Mouse (Mus musculus) cerebellum, postnatal 4 days (tissue): ENCODE results near the gene Hsd11b2.
A peak's percentile ranks its signal among the peaks of the same experiment; 100 is the strongest.

Source experiments
- DNase-seq, 2 experiments: peaks; one replicate each; pipeline ENCODE4 v3.0.0; 2022; ENCODE audit warnings: low spot score in 2 of 2, mixed read lengths in 1 of 2

Hsd11b2 gene

DNA sequence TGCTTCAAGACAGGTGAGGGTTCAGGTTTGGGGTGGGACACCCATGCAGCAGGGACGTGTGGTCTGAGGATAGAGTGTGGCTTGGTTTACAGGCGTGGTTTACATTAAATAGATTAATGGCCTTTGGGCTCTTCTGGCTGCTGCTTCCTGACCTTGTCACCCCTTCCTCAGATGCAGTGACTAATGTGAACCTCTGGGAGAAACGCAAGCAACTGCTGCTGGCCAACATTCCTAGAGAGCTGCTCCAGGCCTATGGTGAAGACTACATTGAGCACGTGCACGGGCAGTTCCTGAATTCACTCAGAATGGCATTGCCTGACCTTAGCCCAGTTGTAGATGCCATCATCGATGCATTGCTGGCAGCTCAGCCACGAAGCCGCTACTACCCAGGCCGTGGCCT is 4.3 kb downstream of the Hsd11b2 start:
- DNase-seq = no peak

GRCm38 (mm10) chr8:105527110-105527509 is 8.6 kb downstream of the Hsd11b2 start:
- DNase-seq = peak in 1 of 2 experiments; percentile 78

DNA sequence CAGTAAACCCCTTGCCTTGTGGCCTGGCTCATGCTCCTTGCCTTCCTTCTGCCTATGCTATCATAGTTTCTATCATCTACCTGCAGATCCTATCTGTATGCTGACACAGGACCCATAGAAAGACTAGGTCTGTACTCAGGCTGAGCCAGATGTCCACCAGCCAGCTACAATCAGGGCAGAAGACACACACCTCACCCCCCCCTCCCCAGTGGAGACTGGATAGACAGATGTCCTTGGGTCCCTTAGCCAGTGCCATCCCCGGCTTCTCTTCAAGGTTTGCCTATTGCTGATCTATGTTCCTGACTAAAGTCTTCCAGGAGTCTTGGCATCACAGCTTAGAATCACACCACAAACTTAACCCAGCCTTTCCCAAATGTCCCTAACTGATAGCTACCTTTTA is 9.7 kb downstream of the Hsd11b2 start:
- DNase-seq = no peak

DNA sequence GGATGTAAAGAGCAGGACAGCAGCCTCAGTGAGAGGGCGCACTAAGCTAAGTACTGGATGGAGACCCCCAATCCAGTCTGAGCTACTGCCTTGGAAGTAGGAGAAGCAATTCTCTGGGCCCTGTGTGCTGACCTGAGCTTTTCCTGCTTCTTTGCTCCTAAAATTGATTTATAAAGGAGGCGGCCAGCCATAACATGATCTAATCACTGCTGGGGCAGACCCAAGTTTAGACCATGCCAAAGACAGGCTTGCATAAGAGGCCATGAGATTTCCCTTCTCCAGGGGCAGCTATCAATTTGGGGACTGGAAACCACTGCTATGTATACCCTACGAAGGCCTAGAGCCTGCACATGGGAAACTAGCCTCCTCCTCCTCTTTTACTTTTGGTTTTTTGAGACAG is 10.7 kb downstream of the Hsd11b2 start:
- DNase-seq = no peak

GRCm38 (mm10) chr8:105531774-105532173 is 13.2 kb downstream of the Hsd11b2 start:
- no peak for DNase-seq

- no peak for DNase-seq
Measured at GRCm38 (mm10) chr8:105533439-105533838, 14.9 kb downstream of the Hsd11b2 start.

DNA sequence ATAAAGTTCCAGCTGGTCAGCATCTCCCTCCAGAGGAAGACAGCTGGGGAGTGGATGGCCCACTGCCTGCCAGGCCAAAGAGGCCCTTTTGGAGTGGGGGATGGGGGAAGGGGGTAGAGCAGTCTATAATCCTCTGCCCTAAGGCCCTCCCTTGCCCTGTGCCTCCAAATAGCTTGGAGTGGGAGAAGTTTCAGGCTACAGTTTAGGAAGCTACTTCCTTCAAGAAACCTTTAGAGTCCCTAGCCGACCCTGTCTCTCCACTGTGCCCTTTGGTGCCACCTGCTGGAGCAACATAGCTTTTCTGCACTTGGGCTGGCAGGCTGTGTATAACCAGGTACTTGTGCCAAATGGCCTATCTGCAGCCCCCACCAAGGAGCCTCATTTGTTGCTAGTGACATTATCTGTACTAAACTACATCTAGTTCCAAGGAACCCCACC is 15.4 kb downstream of the Hsd11b2 start:
- DNase-seq = peak; percentile 62 to 85

- no peak for DNase-seq
Measured at GRCm38 (mm10) chr8:105536546-105536945, 18.0 kb downstream of the Hsd11b2 start.

DNA sequence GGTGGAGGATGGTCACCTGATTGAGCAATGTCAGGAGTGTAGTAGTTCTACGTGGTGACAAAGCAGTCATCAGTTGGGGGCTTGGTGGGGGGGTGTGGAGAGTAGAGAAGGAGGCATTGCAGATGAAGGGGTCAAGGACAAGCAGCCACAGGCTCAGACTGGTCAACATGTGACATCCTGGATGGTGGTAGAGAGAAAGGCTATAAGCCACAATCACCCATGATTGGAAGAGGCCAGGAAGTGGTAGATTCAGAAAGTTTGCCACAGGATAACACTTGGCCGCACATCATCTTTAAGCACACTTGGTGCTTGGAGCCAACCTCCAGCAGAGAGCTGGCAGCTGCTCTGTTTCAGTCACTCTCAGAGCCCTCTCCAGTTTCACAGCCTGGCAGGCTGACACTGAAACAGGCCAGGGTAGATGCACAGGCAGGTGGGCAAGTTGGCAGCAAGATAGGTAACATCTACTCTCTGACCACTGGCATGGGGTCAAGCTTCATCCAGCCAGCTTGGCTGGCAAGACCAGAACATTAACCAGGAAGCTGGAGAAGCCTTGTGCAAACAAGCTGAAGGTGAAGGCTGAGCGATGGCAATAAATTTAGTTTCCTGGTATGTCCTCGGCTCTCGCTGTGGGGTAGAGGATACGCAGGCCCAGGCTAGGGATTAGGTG is 18.6 kb downstream of the Hsd11b2 start:
- no peak for DNase-seq

DNA sequence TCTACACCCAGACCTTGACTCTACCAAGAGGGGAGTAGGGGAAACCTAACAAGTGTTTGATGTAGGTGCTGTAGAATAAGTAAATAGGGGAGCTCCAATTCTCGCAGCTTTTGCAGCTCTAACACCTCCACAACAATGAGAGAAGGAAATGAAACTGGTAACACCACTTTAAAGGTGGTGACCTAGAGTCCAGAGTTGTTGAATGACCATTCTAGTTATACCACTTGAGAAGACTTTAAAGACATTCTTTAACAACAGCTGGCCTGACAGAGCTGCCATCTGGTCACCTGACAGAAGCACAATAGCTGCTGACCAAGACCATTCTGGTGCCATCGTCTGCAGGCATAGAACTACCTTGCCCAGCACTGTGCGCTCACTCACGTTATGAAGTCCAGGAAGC is 20.4 kb downstream of the Hsd11b2 start:
- DNase-seq = no peak

DNA sequence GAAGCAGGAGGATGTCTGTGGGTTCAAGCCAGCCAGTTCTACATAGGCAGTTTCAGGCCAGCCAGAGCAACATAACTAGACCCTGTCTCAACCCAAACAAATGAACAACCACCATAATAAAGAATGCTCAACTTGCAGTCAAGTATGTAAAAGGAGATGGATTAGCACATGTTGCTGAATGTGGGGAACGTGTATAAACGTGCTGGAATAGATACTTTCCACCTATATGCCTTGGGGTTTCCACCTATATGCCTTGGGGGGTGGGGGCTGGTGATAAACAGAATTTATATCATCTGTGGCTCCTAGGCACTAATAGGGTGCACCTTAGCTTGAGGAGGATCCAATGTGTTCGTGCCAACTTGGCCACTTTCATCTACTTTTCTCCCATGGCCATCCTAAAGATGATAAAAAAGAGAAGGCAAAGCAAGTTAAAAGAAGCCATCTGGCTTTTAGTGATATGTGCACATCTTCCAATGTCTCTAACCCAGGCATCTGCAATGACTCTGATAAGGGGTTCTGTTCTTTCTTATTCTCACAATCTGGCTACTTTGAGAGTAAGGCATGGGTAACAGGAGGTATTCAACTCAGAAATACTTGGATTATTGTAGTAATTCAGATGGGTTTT is 23.6 kb downstream of the Hsd11b2 start:
- no peak for DNase-seq

- no peak for DNase-seq
Measured at GRCm38 (mm10) chr8:105542808-105543207, 24.3 kb downstream of the Hsd11b2 start.

GRCm38 (mm10) chr8:105543703-105544102 is 25.1 kb downstream of the Hsd11b2 start:
- no peak for DNase-seq

DNA sequence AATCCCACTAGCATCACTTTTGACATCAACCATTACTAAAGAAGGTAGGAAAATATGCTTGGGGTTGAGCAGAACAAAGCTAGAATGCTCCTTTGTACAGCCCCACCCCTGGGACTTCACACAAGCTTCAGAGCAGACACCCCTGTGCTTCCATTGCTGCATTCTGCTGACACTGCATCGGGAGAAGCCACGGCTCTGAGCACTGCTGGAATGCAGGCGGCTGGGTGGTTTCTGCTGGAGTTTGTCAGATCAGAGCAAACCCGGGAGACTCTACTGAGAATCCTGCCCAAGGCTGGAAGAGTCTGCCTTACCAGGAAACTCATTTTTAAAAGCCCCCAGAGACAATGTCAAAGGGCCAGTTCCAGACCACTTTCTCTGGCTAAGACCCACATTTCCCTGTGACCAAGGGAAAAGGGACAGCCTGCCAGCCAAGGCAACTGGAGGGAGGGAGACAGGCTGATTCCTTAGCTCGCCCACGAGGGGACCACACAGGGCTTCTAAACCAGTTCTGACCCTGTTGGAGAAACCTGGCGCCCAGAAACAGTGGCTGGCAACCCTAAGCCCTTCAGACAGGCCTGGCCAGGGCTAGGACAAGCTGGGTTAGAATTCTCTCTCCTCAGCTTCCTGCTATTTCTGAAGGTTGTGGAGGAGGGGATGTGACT is 26.1 kb downstream of the Hsd11b2 start:
- no peak for DNase-seq

- no peak for DNase-seq
Measured at GRCm38 (mm10) chr8:105545249-105545648, 26.7 kb downstream of the Hsd11b2 start.

GRCm38 (mm10) chr8:105546384-105547350 is 28.1 kb downstream of the Hsd11b2 start:
- no peak for DNase-seq

- DNase-seq = no peak
Measured at GRCm38 (mm10) chr8:105549506-105549905, 31.0 kb downstream of the Hsd11b2 start.

DNA sequence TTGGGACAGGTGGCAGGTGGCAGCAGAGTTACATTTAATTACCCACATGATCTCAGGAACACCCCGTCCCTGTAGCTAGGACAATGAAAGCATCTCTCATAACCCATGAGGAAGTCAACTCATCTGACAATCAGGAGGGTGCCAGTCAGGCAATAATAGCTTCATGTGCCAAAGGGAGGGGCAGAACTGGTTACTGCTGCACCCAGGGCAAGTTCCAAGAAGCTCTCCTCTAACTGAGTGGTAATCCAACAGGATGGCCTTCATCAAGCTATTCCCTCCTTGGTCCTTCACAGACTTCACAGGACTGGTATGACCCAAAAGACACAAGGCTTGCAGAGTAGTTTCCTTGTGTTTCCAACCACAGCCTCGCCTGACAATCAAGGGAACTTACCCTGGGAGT is 31.5 kb downstream of the Hsd11b2 start:
- no peak for DNase-seq

- DNase-seq = no peak
Measured at GRCm38 (mm10) chr8:105552032-105552431, 33.5 kb downstream of the Hsd11b2 start.

GRCm38 (mm10) chr8:105552824-105553223 is 34.3 kb downstream of the Hsd11b2 start:
- DNase-seq = no peak

DNA sequence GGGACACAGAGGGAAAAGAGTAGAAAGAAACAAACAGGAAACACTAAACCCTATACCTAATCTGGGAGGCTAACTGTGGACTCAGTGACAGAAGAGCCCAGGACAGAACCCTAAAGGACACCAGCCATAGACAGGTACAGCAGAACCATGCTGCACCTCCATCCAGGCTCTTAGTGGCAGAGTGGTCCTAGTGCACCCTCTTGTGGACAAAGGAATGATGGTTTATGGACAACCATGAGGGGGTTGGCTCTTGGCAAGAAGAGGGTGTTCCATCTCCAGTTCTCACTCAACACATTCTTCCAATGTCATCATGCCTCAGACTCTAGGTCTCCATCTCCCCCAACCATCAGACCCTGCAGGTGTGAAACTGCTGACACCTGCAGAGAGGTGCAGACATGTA is 35.5 kb downstream of the Hsd11b2 start:
- DNase-seq = peak in 1 of 2 experiments; percentile 70

GRCm38 (mm10) chr8:105555230-105555629 is 36.7 kb downstream of the Hsd11b2 start:
- no peak for DNase-seq
